Mouse (Mus musculus) spleen, adult 2 months (tissue): ENCODE measurements around the gene Rgs16. TPM values are rescaled to one million over a fixed set of nuclear protein-coding genes. Genes with fewer than 3 reads are reported as not detected.

Source experiments
- DNase-seq, 2 experiments: peaks; one replicate each; pipeline versions ENCODE4 v3.0.0 to v3.0.0-alpha.2; 2012 to 2021; ENCODE audit warnings: low spot score in 2 of 2, low read depth in 1 of 2
- H3K27ac ChIP-seq: fragments of 200-500 bp; 2 replicates; pipeline ENCODE4 v1.5.1; 2012; ENCODE audit warnings: low read length, inconsistent platforms; ENCODE audit not compliant: insufficient read depth
- H3K27me3 ChIP-seq: fragments of 200-500 bp; 2 replicates; pipeline ENCODE4 v1.6.1; 2012; ENCODE audit warnings: mild to moderate bottlenecking, moderate library complexity, low read length, inconsistent platforms; ENCODE audit not compliant: control insufficient read depth, insufficient read depth
- H3K36me3 ChIP-seq: fragments of 200-500 bp; 2 replicates; pipeline ENCODE4 v1.6.1; 2012; ENCODE audit warnings: mild to moderate bottlenecking, low read length, inconsistent platforms; ENCODE audit not compliant: control insufficient read depth, insufficient read depth
- H3K4me1 ChIP-seq: fragments of 200-500 bp; 2 replicates; pipeline ENCODE4 v1.6.1; 2011; ENCODE audit warnings: inconsistent platforms; ENCODE audit not compliant: control insufficient read depth, insufficient read depth, insufficient read length
- H3K4me3 ChIP-seq: fragments of 200-500 bp; 2 replicates; pipeline ENCODE4 v1.5.1; 2011; ENCODE audit warnings: mild to moderate bottlenecking, inconsistent platforms; ENCODE audit not compliant: insufficient read depth, insufficient read length; ENCODE audit errors: extremely low read depth
- CTCF ChIP-seq: fragments of 200-500 bp; IDR thresholded peaks from 2 replicates; pipeline ENCODE4 v1.5.1; 2011; ENCODE audit warnings: mild to moderate bottlenecking, inconsistent platforms; ENCODE audit not compliant: insufficient read depth, insufficient read length, insufficient replicate concordance; ENCODE audit errors: extremely low read depth
- POLR2A ChIP-seq: fragments of 200-500 bp; IDR thresholded peaks from 2 replicates; pipeline ENCODE4 v1.6.1; 2011; ENCODE audit warnings: low read depth, low read length, inconsistent platforms
- WGBS: fragments of 180-500 bp; shearing (Covaris S2); methylation state at CpG from one replicate; pipeline ENCODE4 v1.1.7; 2018; 5-methylcytosine and 5-hydroxymethylcytosine counted together
- polyA plus RNA-seq: library from polyadenylated mRNA; depleted of rRNA; stranded (reverse); fragments of >200 nt; gene quantifications from 2 replicates; pipeline ENCODE4 v1.2.3, GENCODE M21; 2012

Rgs16 gene
- polyA plus RNA-seq, 1 experiment = 0.88 TPM

GRCm38 (mm10) chr1:153717990-153718389 is 22.2 kb upstream of the Rgs16 start:
- TF ChIP-seq POLR2A (no peak), CTCF (no peak)
- Histone ChIP-seq H3K27me3 (no peaks in the 10 kb centered on the region), H3K27ac (no peak overlapping the region), H3K36me3 (no peaks in the 10 kb centered on the region), H3K4me1 (no peaks in the 10 kb centered on the region), H3K4me3 (no peak overlapping the region)
- no peak for DNase-seq
- WGBS = 72% methylated on average over 1 of the region's 1 CpGs

GRCm38 (mm10) chr1:153720935-153721334 is 19.2 kb upstream of the Rgs16 start:
- Histone ChIP-seq H3K4me3 (no peak overlapping the region), H3K4me1 (no peaks in the 10 kb centered on the region), H3K27me3 (no peaks in the 10 kb centered on the region), H3K36me3 (no peaks in the 10 kb centered on the region), H3K27ac (no peak overlapping the region)
- TF ChIP-seq CTCF = no peak
- WGBS = 83% methylated on average over 7 of the region's 7 CpGs
- DNase-seq = no peak

- TF ChIP-seq POLR2A (no peak), CTCF (no peak)
- Histone ChIP-seq H3K4me1 (no peaks in the 10 kb centered on the region), H3K36me3 (no peaks in the 10 kb centered on the region), H3K27me3 (no peaks in the 10 kb centered on the region), H3K4me3 (no peak overlapping the region), H3K27ac (no peak overlapping the region)
- 89% methylated on average over 9 of the region's 9 CpGs for WGBS
- no peak for DNase-seq
These were observed 18.4 kb upstream of the Rgs16 start for GRCm38 (mm10) chr1:153721565-153722310.

- TF ChIP-seq POLR2A (no peak), CTCF (no peak)
- no peaks in the 10 kb centered on the region for H3K4me1 ChIP-seq
- no peaks in the 10 kb centered on the region for H3K36me3 ChIP-seq
- no peak overlapping the region for H3K27ac ChIP-seq
- peak in 1 of 2 experiments; percentile 4 for DNase-seq
- WGBS = 70% methylated on average over 9 of the region's 9 CpGs
- H3K4me3 ChIP-seq = no peak overlapping the region
- no peaks in the 10 kb centered on the region for H3K27me3 ChIP-seq
These were observed 16.7 kb upstream of the Rgs16 start for GRCm38 (mm10) chr1:153723426-153723825.

DNA sequence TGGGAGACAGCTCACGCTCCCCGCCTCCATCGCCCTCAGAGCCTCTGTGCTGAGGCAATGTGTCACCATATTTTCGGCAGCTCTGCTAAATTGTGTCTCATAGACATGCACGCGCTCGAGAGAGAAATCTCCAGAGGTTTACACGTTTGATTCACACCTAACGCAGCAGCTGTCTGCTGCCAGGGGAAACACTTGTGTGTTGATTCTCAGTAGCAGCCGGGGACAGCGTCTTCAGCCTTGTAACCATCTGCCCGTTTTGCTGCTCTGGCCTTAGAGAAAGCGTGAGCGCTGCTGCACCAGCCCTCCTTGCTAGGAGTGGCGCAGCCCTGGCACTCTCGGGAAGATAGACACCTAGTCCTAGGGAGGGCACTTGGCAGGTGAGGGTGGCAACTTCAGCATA is 13.5 kb upstream of the Rgs16 start:
- WGBS = 93% methylated on average over 16 of the region's 16 CpGs
- no peak overlapping the region for H3K27ac ChIP-seq
- no peak for TF ChIP-seq CTCF
- TF ChIP-seq POLR2A = no peak

DNA sequence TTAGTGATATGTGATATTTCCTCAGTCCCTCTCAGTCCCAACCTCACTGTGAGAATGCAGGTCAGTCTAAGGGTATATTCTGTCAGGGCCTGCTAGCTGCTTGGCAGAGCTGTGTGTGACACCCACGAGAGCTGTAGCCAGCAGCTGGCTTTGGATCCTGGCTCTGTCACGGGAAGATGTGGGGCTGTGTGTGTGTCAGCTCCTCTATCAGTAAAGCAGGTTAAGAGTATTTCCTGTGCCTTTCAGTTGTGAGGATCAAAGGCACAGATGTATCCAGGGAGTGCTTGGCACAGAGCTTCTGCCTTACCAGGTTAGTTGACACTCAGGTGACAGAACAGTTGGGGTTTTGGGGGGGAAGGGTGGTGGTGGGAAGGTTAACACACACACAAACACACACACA is 10.3 kb upstream of the Rgs16 start:
- DNase-seq = no peak
- H3K4me3 ChIP-seq = no peak overlapping the region

More for the DNA sequence above, 13.5 kb upstream of the Rgs16 start:
- Histone ChIP-seq H3K4me3 (no peak overlapping the region), H3K36me3 (no peaks in the 10 kb centered on the region), H3K27me3 (no peaks in the 10 kb centered on the region), H3K4me1 (no peaks in the 10 kb centered on the region)
- no peak for DNase-seq

DNA sequence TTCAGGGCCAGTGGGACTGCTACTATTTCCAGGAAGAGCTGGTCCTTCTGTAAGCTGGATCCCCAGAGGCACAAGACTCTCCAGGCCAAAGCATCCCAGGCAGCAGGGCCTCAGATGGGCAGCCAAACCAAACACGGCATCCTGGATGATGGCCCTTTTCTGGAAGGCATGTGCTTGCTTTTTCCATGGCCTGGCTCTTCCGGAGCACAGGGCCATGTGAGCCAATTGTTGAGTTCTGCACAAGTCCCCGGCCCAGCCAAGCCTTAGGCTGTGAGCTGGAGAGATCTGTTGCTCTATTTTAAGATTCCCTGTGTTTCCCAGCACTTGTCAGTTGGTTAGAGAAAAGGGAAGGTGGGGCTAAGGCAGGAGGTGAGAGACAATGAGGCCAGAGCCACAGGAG is 9.5 kb upstream of the Rgs16 start:
- Histone ChIP-seq H3K27ac (no peak overlapping the region), H3K36me3 (no peaks in the 10 kb centered on the region), H3K4me3 (no peak overlapping the region), H3K27me3 (no peaks in the 10 kb centered on the region), H3K4me1 (no peaks in the 10 kb centered on the region)
- DNase-seq = no peak
- TF ChIP-seq POLR2A = no peak
- no peak for TF ChIP-seq CTCF
- 73% methylated on average over 3 of the region's 3 CpGs for WGBS

More for the DNA sequence above, 10.3 kb upstream of the Rgs16 start:
- no peaks in the 10 kb centered on the region for H3K4me1 ChIP-seq
- TF ChIP-seq CTCF (no peak), POLR2A (no peak)
- no peaks in the 10 kb centered on the region for H3K36me3 ChIP-seq
- no peaks in the 10 kb centered on the region for H3K27me3 ChIP-seq
- 68% methylated on average over 2 of the region's 2 CpGs for WGBS
- no peak overlapping the region for H3K27ac ChIP-seq
